Mouse (Mus musculus): ENCODE measurements at regions not wholly inside any gene's neighbourhood (a gene's known extent, or its start where the extent isn't known, plus 50 kb on each side); places are given as distances from the start of the nearest gene placed in this dataset.
"Not testable (repeated sequence)": the region's sequence is repeated elsewhere in the genome, so short reads cannot be mapped to it uniquely, and the experiment has no call there.

- DNase-seq (ENCODE audit: low spot score) = no peak
Observed at GRCm38 (mm10) chr14:45806726-45807280, 148.9 kb upstream of the Ddhd1 start.

- no peak for DNase-seq (ENCODE audit: low spot score)
Observed at GRCm38 (mm10) chr14:45807767-45808166, 149.8 kb upstream of the Ddhd1 start.

GRCm38 (mm10) chr14:45809491-45809890 is 151.5 kb upstream of the Ddhd1 start:
- no peak for DNase-seq (ENCODE audit: low spot score)

GRCm38 (mm10) chr14:45810101-45810500 is 152.2 kb upstream of the Ddhd1 start:
- no peak for DNase-seq (ENCODE audit: low spot score)

- no peak for DNase-seq (ENCODE audit: low spot score)
Observed at GRCm38 (mm10) chr14:45810630-45811029, 152.7 kb upstream of the Ddhd1 start.

GRCm38 (mm10) chr14:45815598-45815997 is 157.7 kb upstream of the Ddhd1 start:
- DNase-seq (ENCODE audit: low spot score) = no peak

GRCm38 (mm10) chr14:45816611-45817010 is 158.7 kb upstream of the Ddhd1 start:
- DNase-seq (ENCODE audit: low spot score) = not testable (repeated sequence)

- no peak for DNase-seq (ENCODE audit: low spot score)
Observed at GRCm38 (mm10) chr14:45817756-45818155, 159.8 kb upstream of the Ddhd1 start.

- no peak for DNase-seq (ENCODE audit: low spot score)
Observed at GRCm38 (mm10) chr14:45824601-45825000, 166.7 kb upstream of the Ddhd1 start.

GRCm38 (mm10) chr14:45826023-45826422 is 168.1 kb upstream of the Ddhd1 start:
- no peak for DNase-seq (ENCODE audit: low spot score)

GRCm38 (mm10) chr14:45827096-45827495 is 169.2 kb upstream of the Ddhd1 start:
- DNase-seq (ENCODE audit: low spot score) = no peak

- DNase-seq (ENCODE audit: low spot score) = no peak
Observed at GRCm38 (mm10) chr14:45830457-45830856, 172.5 kb upstream of the Ddhd1 start.

- no peak for DNase-seq (ENCODE audit: low spot score)
Observed at GRCm38 (mm10) chr14:45837039-45837438, 179.1 kb upstream of the Ddhd1 start.

- DNase-seq (ENCODE audit: low spot score) = no peak
Observed at GRCm38 (mm10) chr14:45843829-45844228, 185.9 kb upstream of the Ddhd1 start.

GRCm38 (mm10) chr14:45850588-45850987 is 192.6 kb upstream of the Ddhd1 start:
- no peak for DNase-seq (ENCODE audit: low spot score)

- DNase-seq (ENCODE audit: low spot score) = peak; percentile 8
Observed at GRCm38 (mm10) chr14:45878428-45878827, 220.5 kb upstream of the Ddhd1 start.

- no peak for DNase-seq (ENCODE audit: low spot score)
Observed at GRCm38 (mm10) chr14:45920783-45921182, 262.8 kb upstream of the Ddhd1 start.

- DNase-seq (ENCODE audit: low spot score) = no peak
Observed at GRCm38 (mm10) chr14:45943581-45943980, 285.6 kb upstream of the Ddhd1 start.

- no peak for DNase-seq (ENCODE audit: low spot score)
Observed at GRCm38 (mm10) chr14:45944101-45944500, 286.2 kb upstream of the Ddhd1 start.

- no peak for DNase-seq (ENCODE audit: low spot score)
Observed at GRCm38 (mm10) chr14:45944506-45944905, 286.6 kb upstream of the Ddhd1 start.

GRCm38 (mm10) chr14:45956624-45957023 is 298.7 kb upstream of the Ddhd1 start:
- no peak for DNase-seq (ENCODE audit: low spot score)

GRCm38 (mm10) chr14:45962474-45962873 is 304.5 kb upstream of the Ddhd1 start:
- no peak for DNase-seq (ENCODE audit: low spot score)

GRCm38 (mm10) chr14:45964043-45964442 is 306.1 kb upstream of the Ddhd1 start:
- no peak for DNase-seq (ENCODE audit: low spot score)

- DNase-seq (ENCODE audit: low spot score) = no peak
Observed at GRCm38 (mm10) chr14:45983206-45983857, 325.4 kb upstream of the Ddhd1 start.

Data from left cerebral cortex, adult 11 months (tissue).